Mouse (Mus musculus): Measurements from ENCODE around the gene Ttll7.

GRCm38 (mm10) chr3:146964384-146964783 lies 112.2 kb downstream of the Ttll7 start:
- TF ChIP-seq CTCF (IDR thresholded peaks at IDR 0.05; ENCODE audit: low read depth) (no peak), EP300 (IDR thresholded peaks at IDR 0.05; ENCODE audit: low read depth) (no peak)

Data from liver, embryonic 14.5 days (tissue).